Mouse (Mus musculus) myocyte (in vitro differentiated cells): ENCODE data around the gene Ranbp1.

Experiments
- CEBPB ChIP-seq: IDR thresholded peaks from 2 replicates; pipeline ENCODE4 v1.6.1; 2011; ENCODE audit warnings: mild to moderate bottlenecking, moderate library complexity; ENCODE audit not compliant: poor library complexity, insufficient read depth, severe bottlenecking
- E2F4 ChIP-seq: IDR thresholded peaks from one replicate; pipeline ENCODE4 v1.6.1; 2011; ENCODE audit warnings: mild to moderate bottlenecking, control low read depth, moderate library complexity; ENCODE audit not compliant: insufficient read depth
- MAX ChIP-seq: IDR thresholded peaks from one replicate; pipeline ENCODE4 v1.6.1; 2011; ENCODE audit warnings: low read depth, mild to moderate bottlenecking, control low read depth
- MYOD1 ChIP-seq, 3 experiments: IDR thresholded peaks; one replicate each; pipeline ENCODE4 v1.6.1; 2011; ENCODE audit warnings: control low read depth in 2 of 3, low read depth in 2 of 3, mild to moderate bottlenecking in 2 of 3, moderate library complexity in 1 of 3; ENCODE audit not compliant: insufficient read length in 2 of 3, control insufficient read depth in 1 of 3
- MYOG ChIP-seq, 3 experiments: IDR thresholded peaks; one replicate each; pipeline ENCODE4 v1.6.1; 2011; ENCODE audit warnings: control low read depth in 2 of 3, low read depth in 2 of 3, mild to moderate bottlenecking in 2 of 3; ENCODE audit not compliant: insufficient read length in 2 of 3, control insufficient read depth in 1 of 3, insufficient read depth in 1 of 3
- POLR2A ChIP-seq: IDR thresholded peaks from one replicate; pipeline ENCODE4 v1.6.1; 2011; ENCODE audit warnings: low read depth, mild to moderate bottlenecking, control low read depth, moderate library complexity; ENCODE audit not compliant: insufficient read length
- POLR2AphosphoS2 ChIP-seq: IDR thresholded peaks from one replicate; pipeline ENCODE4 v1.6.1; 2011; ENCODE audit warnings: low read depth, control low read depth; ENCODE audit not compliant: insufficient read length
- REST ChIP-seq: IDR thresholded peaks from one replicate; pipeline ENCODE4 v1.6.1; 2011; ENCODE audit warnings: mild to moderate bottlenecking, control low read depth, moderate library complexity; ENCODE audit not compliant: insufficient read depth, insufficient read length
- SRF ChIP-seq: IDR thresholded peaks from one replicate; pipeline ENCODE4 v1.6.1; 2011; ENCODE audit warnings: low read depth; ENCODE audit not compliant: control insufficient read depth, insufficient read length
- TCF12 ChIP-seq: IDR thresholded peaks from one replicate; pipeline ENCODE4 v1.6.1; 2011; ENCODE audit warnings: mild to moderate bottlenecking, control low read depth; ENCODE audit not compliant: poor library complexity, insufficient read depth, severe bottlenecking

GRCm38 (mm10) chr16:18213689-18214088 lies 34.8 kb downstream of the Ranbp1 start:
- TF ChIP-seq POLR2A (no peak), TCF12 (no peak), MYOD1 (IDR thresholded peaks at IDR 0.05; ENCODE audit: control insufficient read depth in 1 of 3, insufficient read length in 2 of 3, low read depth in 2 of 3) (no peak), E2F4 (no peak), CEBPB (no peak), REST (no peak), MAX (no peak), MYOG (IDR thresholded peaks at IDR 0.05; ENCODE audit: control insufficient read depth in 1 of 3, insufficient read depth in 1 of 3, insufficient read length in 2 of 3, low read depth in 2 of 3) (no peak), POLR2AphosphoS2 (no peak), SRF (no peak)
